Mouse (Mus musculus): Measurements from ENCODE around the gene Treml4. TPM values are rescaled to one million over a fixed set of nuclear protein-coding genes. Genes with fewer than 3 reads are reported as not detected.

The Treml4 gene
- polyA plus RNA-seq, 1 experiment from 2014 or later, result 3.3 TPM

- ATAC-seq, result no peak
- no peak overlapping the region for H3K4me3 ChIP-seq (replicated peaks)
- 0 out of 2 replicates have a peak, but pooled peaks cover 3% of the 10 kb centered on the region for H3K4me1 ChIP-seq (replicated peaks)
These were observed 14.3 kb downstream of the Treml4 start for GRCm38 (mm10) chr17:48278381-48278780.

GRCm38 (mm10) chr17:48279002-48279401 lies 14.9 kb downstream of the Treml4 start:
- Histone ChIP-seq H3K9me3 (no peaks in the 10 kb centered on the region), H3K27me3 (replicated peaks) (no peaks in the 10 kb centered on the region), H3K9ac (no peak overlapping the region), H3K36me3 (no peaks in the 10 kb centered on the region), H3K4me2 (replicated peaks) (no peak overlapping the region), H3K27ac (no peak overlapping the region), H3K4me3 (replicated peaks) (no peak overlapping the region), H3K4me1 (replicated peaks) (0 out of 2 replicates have a peak, but pooled peaks cover 3% of the 10 kb centered on the region)
- WGBS, result 80% methylated on average over 4 of the region's 4 CpGs
- ATAC-seq, result no peak

More at GRCm38 (mm10) chr17:48278381-48278780, 14.3 kb downstream of the Treml4 start:
- Histone ChIP-seq H3K27ac (no peak overlapping the region), H3K27me3 (replicated peaks) (no peaks in the 10 kb centered on the region), H3K36me3 (no peaks in the 10 kb centered on the region), H3K9ac (no peak overlapping the region), H3K4me2 (replicated peaks) (no peak overlapping the region), H3K9me3 (no peaks in the 10 kb centered on the region)

DNA sequence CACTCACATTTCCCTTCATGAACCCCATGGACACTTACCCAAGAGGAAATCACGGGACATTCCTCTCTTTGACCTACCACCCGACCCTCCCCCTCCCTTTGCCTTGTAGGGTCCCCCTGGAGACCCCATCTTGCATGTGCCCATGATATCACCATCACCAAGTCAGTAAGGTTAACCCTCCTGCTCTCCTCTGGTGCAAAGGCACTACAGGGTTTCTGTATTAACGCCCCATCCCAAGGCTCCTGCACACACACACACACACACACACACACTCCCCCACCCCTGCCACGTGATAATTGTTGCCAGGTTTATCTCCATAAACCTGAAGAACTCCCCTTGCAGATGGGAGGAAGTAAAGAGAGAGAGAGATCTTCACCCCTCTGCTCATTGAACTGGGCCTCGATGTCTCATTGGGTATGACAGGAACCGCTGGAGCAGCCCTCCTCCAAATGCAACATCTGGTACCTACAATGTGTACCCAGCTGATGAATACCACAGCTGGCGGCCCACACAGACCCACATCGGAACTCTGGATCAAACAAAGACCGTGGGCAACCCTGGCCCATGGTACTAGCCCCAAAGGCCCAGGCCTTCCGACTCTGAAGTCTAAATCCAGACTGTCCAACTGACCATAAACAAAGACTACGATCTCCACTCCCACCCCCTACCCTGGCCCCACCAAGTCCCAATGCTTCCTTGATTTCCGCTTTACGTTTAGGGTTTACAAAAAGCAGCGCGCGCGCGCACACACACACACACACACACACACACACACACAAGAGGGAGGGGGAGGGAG lies 17.0 kb downstream of the Treml4 start:
- Histone ChIP-seq H3K36me3 (no peaks in the 10 kb centered on the region), H3K9me3 (no peaks in the 10 kb centered on the region), H3K27ac (no peak overlapping the region), H3K4me1 (replicated peaks) (0 out of 2 replicates have a peak, but pooled peaks cover 3% of the 10 kb centered on the region), H3K4me3 (replicated peaks) (peak overlapping the region; percentile 15; the same call in 1 of the 2 replicates), H3K4me2 (replicated peaks) (peak overlapping the region; percentile 58), H3K27me3 (replicated peaks) (no peaks in the 10 kb centered on the region), H3K9ac (no peak overlapping the region)
- WGBS, result 24% methylated on average over 18 of the region's 18 CpGs
- peak; percentile 41 for ATAC-seq

- no peak for ATAC-seq
- Histone ChIP-seq H3K4me3 (replicated peaks) (peak overlapping the region; percentile 15; the same call in 1 of the 2 replicates), H3K36me3 (no peaks in the 10 kb centered on the region), H3K27ac (no peak overlapping the region), H3K4me2 (replicated peaks) (peak overlapping the region; percentile 58), H3K27me3 (replicated peaks) (no peaks in the 10 kb centered on the region), H3K4me1 (replicated peaks) (0 out of 2 replicates have a peak, but pooled peaks cover 3% of the 10 kb centered on the region), H3K9ac (no peak overlapping the region), H3K9me3 (no peaks in the 10 kb centered on the region)
- WGBS, result 8% methylated on average over 3 of the region's 3 CpGs
These were observed 17.6 kb downstream of the Treml4 start for GRCm38 (mm10) chr17:48281739-48282085.

DNA sequence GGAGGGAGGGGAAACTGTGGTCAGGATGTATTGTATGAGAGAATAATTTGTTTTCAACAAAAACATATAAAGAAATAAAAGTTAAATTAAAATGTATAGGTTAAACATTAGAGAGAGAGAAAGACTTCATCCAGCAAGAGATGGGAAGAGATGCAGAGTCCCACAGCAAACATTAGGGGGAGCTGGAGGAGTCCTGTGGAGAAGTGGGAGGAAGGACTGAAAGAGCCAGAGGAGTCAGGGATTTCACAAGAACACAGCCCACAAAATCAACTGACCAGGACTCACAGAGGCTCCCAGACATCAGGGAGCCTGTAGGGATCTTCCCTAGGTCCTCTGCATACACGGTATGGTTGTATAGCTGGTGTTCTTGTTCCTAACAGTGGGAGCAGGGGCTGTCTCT lies 22.7 kb downstream of the Treml4 start:
- no peaks in the 10 kb centered on the region for H3K4me1 ChIP-seq (replicated peaks)
- no peak overlapping the region for H3K4me2 ChIP-seq (replicated peaks)
- 45% methylated on average over 1 of the region's 1 CpGs for WGBS
- no peaks in the 10 kb centered on the region for H3K36me3 ChIP-seq
- no peak overlapping the region for H3K4me3 ChIP-seq (replicated peaks)
- no peaks in the 10 kb centered on the region for H3K9me3 ChIP-seq
- no peak for ATAC-seq
- no peak overlapping the region for H3K27ac ChIP-seq
- no peak overlapping the region for H3K9ac ChIP-seq
- H3K27me3 ChIP-seq (replicated peaks), result no peaks in the 10 kb centered on the region

- ATAC-seq, result no peak
- WGBS, result 61% methylated on average over 2 of the region's 2 CpGs
- Histone ChIP-seq H3K4me1 (replicated peaks) (no peaks in the 10 kb centered on the region), H3K27me3 (replicated peaks) (no peaks in the 10 kb centered on the region), H3K4me3 (replicated peaks) (no peak overlapping the region), H3K4me2 (replicated peaks) (no peak overlapping the region), H3K9me3 (no peaks in the 10 kb centered on the region), H3K36me3 (no peaks in the 10 kb centered on the region), H3K27ac (no peak overlapping the region), H3K9ac (no peak overlapping the region)
These were observed 23.2 kb downstream of the Treml4 start for GRCm38 (mm10) chr17:48287276-48287675.

- no peaks in the 10 kb centered on the region for H3K27me3 ChIP-seq (replicated peaks)
- no peak overlapping the region for H3K4me2 ChIP-seq (replicated peaks)
- H3K36me3 ChIP-seq, result no peaks in the 10 kb centered on the region
- ATAC-seq, result no peak
- WGBS, result 82% methylated on average over 5 of the region's 5 CpGs
- H3K9me3 ChIP-seq, result no peaks in the 10 kb centered on the region
- H3K4me1 ChIP-seq (replicated peaks), result no peaks in the 10 kb centered on the region
- H3K9ac ChIP-seq, result no peak overlapping the region
- H3K27ac ChIP-seq, result no peak overlapping the region
- H3K4me3 ChIP-seq (replicated peaks), result no peak overlapping the region
These were observed 29.6 kb downstream of the Treml4 start for GRCm38 (mm10) chr17:48293500-48294194.

DNA sequence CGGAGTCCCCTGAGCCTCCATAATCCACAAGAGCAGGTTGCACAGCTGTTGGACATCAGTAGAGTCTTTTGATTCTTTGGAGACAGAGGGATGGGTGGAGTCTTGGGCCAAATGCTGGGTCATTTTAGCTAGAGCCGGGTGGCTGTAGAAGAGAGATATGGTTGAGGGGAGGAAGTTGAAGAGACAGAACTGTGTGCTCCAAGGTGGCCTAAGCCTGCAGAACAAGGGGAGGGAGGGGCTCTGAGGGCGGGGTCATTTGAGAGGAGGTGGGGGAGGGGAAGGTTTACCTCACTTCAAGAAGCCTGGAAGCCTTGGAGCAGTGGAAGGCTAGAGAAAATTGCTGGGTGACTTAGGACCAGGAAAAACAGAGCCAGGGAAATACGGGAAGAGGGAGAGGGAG lies 35.1 kb downstream of the Treml4 start, which contains the start of gene Treml2:
Gene Treml2, plus strand, starts transcription at position 296 of the 400 bp plus-strand sequence.
- Histone ChIP-seq H3K4me1 (replicated peaks) (peaks cover 4% of the 10 kb centered on the region; the same call in 1 of the 2 replicates), H3K9me3 (no peaks in the 10 kb centered on the region), H3K4me3 (replicated peaks) (no peak within 1 kb of the TSS), H3K27me3 (replicated peaks) (no peaks in the 10 kb centered on the region), H3K27ac (no peak within 1 kb of the TSS), H3K36me3 (no peaks in the 10 kb centered on the region), H3K9ac (no peak within 1 kb of the TSS; the same call in 1 of the 2 replicates), H3K4me2 (replicated peaks) (no peak within 1 kb of the TSS; the same call in 1 of the 2 replicates)
- 17% methylated on average over 3 of the region's 4 CpGs for WGBS
- ATAC-seq, result peak; percentile 41; the same call in 1 of the 2 replicates

- no peak overlapping the region for H3K27ac ChIP-seq
- no peaks in the 10 kb centered on the region for H3K9me3 ChIP-seq
- no peak; the same call in 1 of the 2 replicates for ATAC-seq
- 46% methylated on average over 7 of the region's 7 CpGs for WGBS
- H3K4me3 ChIP-seq (replicated peaks), result no peak overlapping the region
- no peak overlapping the region; the same call in 1 of the 2 replicates for H3K9ac ChIP-seq
- H3K4me1 ChIP-seq (replicated peaks), result peaks cover 4% of the 10 kb centered on the region; the same call in 1 of the 2 replicates
- H3K36me3 ChIP-seq, result no peaks in the 10 kb centered on the region
- H3K4me2 ChIP-seq (replicated peaks), result no peak overlapping the region; the same call in 1 of the 2 replicates
- H3K27me3 ChIP-seq (replicated peaks), result no peaks in the 10 kb centered on the region
These were observed 35.7 kb downstream of the Treml4 start for GRCm38 (mm10) chr17:48299756-48300155.

DNA sequence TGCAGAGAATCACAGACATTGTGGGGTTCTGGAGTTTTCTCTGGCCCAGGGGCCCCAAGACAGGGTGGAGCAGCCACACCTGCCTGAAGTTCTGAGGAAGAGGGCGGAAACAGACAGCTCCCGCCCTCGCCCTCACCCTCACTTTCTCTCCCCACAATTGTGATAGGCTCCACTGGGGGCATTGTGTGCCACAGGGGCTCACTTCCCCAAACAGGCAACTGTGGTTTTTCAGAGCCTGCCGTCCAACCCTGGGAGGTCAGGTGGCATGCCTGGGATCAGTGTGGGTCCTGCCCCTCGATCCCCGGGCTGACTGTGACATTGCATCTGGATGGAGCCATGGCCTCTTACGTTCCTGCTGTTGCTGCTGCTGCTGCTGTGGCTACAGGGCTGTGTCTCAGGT lies 36.1 kb downstream of the Treml4 start:
- Histone ChIP-seq H3K27ac (no peak overlapping the region), H3K9me3 (no peaks in the 10 kb centered on the region), H3K36me3 (no peaks in the 10 kb centered on the region), H3K4me3 (replicated peaks) (no peak overlapping the region), H3K27me3 (replicated peaks) (no peaks in the 10 kb centered on the region), H3K4me2 (replicated peaks) (no peak overlapping the region; the same call in 1 of the 2 replicates), H3K9ac (no peak overlapping the region; the same call in 1 of the 2 replicates), H3K4me1 (replicated peaks) (peaks cover 4% of the 10 kb centered on the region; the same call in 1 of the 2 replicates)
- WGBS, result 48% methylated on average over 7 of the region's 7 CpGs
- peak; percentile 80; the same call in 1 of the 2 replicates for ATAC-seq

GRCm38 (mm10) chr17:48300861-48301260 lies 36.8 kb downstream of the Treml4 start:
- Histone ChIP-seq H3K4me2 (replicated peaks) (no peak overlapping the region), H3K4me1 (replicated peaks) (peaks cover 4% of the 10 kb centered on the region; the same call in 1 of the 2 replicates), H3K36me3 (no peaks in the 10 kb centered on the region), H3K27me3 (replicated peaks) (no peaks in the 10 kb centered on the region), H3K9me3 (no peaks in the 10 kb centered on the region), H3K27ac (no peak overlapping the region), H3K4me3 (replicated peaks) (no peak overlapping the region), H3K9ac (no peak overlapping the region)
- 77% methylated on average over 9 of the region's 9 CpGs for WGBS
- ATAC-seq, result no peak

GRCm38 (mm10) chr17:48301792-48302191 lies 37.7 kb downstream of the Treml4 start:
- ATAC-seq, result no peak
- no peak overlapping the region for H3K4me2 ChIP-seq (replicated peaks)
- H3K9ac ChIP-seq, result no peak overlapping the region
- H3K9me3 ChIP-seq, result no peaks in the 10 kb centered on the region
- peaks cover 4% of the 10 kb centered on the region; the same call in 1 of the 2 replicates for H3K4me1 ChIP-seq (replicated peaks)
- H3K36me3 ChIP-seq, result no peaks in the 10 kb centered on the region
- no peak overlapping the region for H3K4me3 ChIP-seq (replicated peaks)
- H3K27me3 ChIP-seq (replicated peaks), result no peaks in the 10 kb centered on the region
- WGBS, result 84% methylated on average over 5 of the region's 5 CpGs
- no peak overlapping the region for H3K27ac ChIP-seq
